Mouse (Mus musculus): ENCODE results near the gene Rab37. TPM values are rescaled to one million over a fixed set of nuclear protein-coding genes. Genes with fewer than 3 reads are reported as not detected.
A peak's percentile ranks its signal among the peaks of the same experiment; 100 is the strongest.

The Rab37 gene
- polyA plus RNA-seq, 1 experiment from 2014 or later: 0.99 TPM

DNA sequence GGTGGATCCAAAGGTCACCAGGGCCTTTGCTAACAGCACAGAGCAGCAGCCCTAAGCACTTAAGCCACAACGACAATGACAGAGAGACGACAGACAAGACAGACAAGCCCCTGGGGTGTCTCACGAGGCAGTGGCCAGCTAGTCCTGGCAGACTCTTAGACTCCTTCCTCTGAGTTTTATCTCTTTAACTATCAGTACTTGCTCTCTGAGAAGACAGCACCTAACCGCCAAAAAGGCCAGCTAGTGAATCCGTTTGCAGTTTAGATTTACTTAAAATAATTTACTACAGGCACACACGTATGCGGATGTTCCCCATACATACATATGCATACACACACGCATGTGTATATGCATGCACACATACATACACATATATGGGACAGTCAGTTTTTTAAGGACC is 106.3 kb downstream of the Rab37 start:
- H3K9ac ChIP-seq: no peak overlapping the region
- WGBS: 83% methylated on average over 8 of the region's 8 CpGs
- no peak for ATAC-seq (ENCODE audit: low FRiP score)
- H3K9me3 ChIP-seq: no peaks in the 10 kb centered on the region
- H3K27ac ChIP-seq: no peak overlapping the region
- peaks cover 24% of the 10 kb centered on the region; the same call in 1 of the 2 replicates for H3K27me3 ChIP-seq
- no peak overlapping the region for H3K4me2 ChIP-seq
- peaks cover 32% of the 10 kb centered on the region for H3K36me3 ChIP-seq
- H3K4me1 ChIP-seq (replicated peaks): peaks cover 17% of the 10 kb centered on the region
- no peak overlapping the region for H3K4me3 ChIP-seq

DNA sequence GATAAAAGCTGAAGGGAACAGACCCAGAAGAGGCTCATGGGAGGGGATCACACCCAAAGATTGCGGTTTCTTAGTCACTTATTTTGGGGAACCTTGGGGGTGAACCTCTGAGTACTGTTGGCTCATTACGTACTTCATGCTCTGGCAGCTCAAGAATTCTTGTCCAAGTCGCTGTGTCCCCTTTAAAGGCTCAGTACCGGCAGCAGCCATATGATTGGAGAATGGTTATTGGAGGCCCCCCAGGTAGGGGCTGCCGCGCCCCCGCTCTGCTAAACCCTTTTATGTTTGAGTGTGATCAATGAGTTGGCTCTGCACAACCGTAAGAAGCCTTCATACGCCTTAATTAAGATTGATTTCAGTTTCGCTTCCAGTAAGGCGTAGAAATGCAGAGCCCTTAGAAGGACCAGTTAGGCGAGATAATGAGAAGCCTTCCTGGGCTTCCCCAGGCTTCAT is 107.7 kb downstream of the Rab37 start:
- H3K4me1 ChIP-seq (replicated peaks): peaks cover 24% of the 10 kb centered on the region
- H3K9me3 ChIP-seq: no peaks in the 10 kb centered on the region
- no peak overlapping the region for H3K9ac ChIP-seq
- WGBS: 45% methylated on average over 12 of the region's 12 CpGs
- H3K4me2 ChIP-seq: no peak overlapping the region
- H3K4me3 ChIP-seq: no peak overlapping the region
- H3K27ac ChIP-seq: peak overlapping the region; percentile 18
- peaks cover 43% of the 10 kb centered on the region for H3K36me3 ChIP-seq
- H3K27me3 ChIP-seq: peaks cover 24% of the 10 kb centered on the region; the same call in 1 of the 2 replicates
- 0 out of 2 replicates have a peak, but pooled peaks have one; percentile 16 for ATAC-seq (ENCODE audit: low FRiP score)

DNA sequence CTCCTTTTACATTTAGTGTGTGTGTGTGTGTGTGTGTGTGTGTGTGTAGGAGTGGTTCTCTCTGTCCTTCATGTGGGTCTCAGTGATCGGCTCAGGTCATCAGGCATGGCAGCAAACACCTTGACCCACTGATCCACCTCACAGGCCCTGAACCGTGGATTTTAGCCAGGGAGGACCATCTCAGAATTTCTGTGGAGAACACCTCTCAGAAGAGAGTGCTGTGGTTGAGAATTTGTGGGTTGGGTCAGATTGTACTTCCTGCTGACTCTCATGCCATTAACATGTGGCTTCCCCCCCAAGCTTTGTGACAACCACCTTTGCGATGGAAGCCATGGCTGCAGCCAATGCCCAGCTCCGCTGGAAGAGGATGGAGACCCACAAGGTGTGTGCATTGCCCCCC is 109.3 kb downstream of the Rab37 start:
- Histone ChIP-seq H3K4me2 (no peak overlapping the region), H3K4me1 (replicated peaks) (peaks cover 31% of the 10 kb centered on the region), H3K9ac (no peak overlapping the region), H3K36me3 (peaks cover 53% of the 10 kb centered on the region), H3K9me3 (no peaks in the 10 kb centered on the region), H3K27me3 (peaks cover 26% of the 10 kb centered on the region; the same call in 1 of the 2 replicates), H3K4me3 (no peak overlapping the region), H3K27ac (no peak overlapping the region)
- no peak for ATAC-seq (ENCODE audit: low FRiP score)
- 97% methylated on average over 4 of the region's 4 CpGs for WGBS

DNA sequence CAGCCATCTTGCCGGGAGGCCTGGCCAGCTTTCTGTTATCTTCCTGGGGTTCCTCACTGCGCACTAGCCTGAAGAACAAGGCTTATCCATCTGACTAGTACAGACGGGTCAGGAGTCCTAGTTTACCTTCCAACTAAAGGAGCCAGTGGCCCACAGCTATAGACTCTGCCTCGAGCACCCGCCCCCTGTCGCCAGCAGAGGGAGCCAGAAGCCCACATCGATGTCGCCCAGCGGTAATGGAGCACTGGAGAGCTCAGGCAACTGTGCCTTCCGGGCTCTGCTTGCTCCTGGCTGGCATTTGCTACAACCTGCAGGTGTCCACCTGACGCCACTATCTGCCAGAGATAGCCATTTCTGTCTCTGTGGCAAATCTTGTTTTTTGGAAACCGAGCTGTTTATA is 111.1 kb downstream of the Rab37 start:
- H3K9me3 ChIP-seq: no peaks in the 10 kb centered on the region
- peaks cover 67% of the 10 kb centered on the region for H3K36me3 ChIP-seq
- ATAC-seq (ENCODE audit: low FRiP score): peak; percentile 71
- H3K27ac ChIP-seq: no peak overlapping the region
- H3K4me3 ChIP-seq: no peak overlapping the region
- no peak overlapping the region for H3K9ac ChIP-seq
- peaks cover 48% of the 10 kb centered on the region for H3K4me1 ChIP-seq (replicated peaks)
- WGBS: 15% methylated on average over 12 of the region's 12 CpGs
- H3K4me2 ChIP-seq: no peak overlapping the region
- H3K27me3 ChIP-seq: peaks cover 22% of the 10 kb centered on the region

DNA sequence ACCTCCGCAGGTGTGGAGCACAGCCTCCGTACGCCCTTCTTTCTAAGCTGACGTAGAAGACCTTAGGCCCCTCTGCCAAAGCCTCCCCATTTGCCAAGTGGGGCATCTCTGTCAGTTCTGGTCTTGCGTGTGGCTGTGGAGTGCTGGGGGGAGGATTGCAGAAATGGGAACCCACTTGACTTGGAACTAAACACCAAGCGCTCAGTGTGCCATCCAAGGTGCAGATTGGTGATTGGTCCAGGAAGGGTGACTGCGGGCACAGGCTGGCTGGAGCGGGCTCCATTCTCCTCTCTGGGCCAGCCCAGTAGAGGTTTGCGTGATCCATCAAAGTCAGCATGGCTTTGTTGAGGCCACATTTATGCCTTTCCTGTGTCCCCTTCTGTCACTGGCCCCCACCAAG is 111.5 kb downstream of the Rab37 start:
- Histone ChIP-seq H3K4me2 (no peak overlapping the region), H3K4me3 (no peak overlapping the region), H3K9me3 (no peaks in the 10 kb centered on the region), H3K27me3 (peaks cover 22% of the 10 kb centered on the region), H3K9ac (no peak overlapping the region), H3K36me3 (peaks cover 64% of the 10 kb centered on the region), H3K27ac (no peak overlapping the region), H3K4me1 (replicated peaks) (peaks cover 53% of the 10 kb centered on the region)
- no peak for ATAC-seq (ENCODE audit: low FRiP score)
- WGBS: 89% methylated on average over 9 of the region's 9 CpGs

DNA sequence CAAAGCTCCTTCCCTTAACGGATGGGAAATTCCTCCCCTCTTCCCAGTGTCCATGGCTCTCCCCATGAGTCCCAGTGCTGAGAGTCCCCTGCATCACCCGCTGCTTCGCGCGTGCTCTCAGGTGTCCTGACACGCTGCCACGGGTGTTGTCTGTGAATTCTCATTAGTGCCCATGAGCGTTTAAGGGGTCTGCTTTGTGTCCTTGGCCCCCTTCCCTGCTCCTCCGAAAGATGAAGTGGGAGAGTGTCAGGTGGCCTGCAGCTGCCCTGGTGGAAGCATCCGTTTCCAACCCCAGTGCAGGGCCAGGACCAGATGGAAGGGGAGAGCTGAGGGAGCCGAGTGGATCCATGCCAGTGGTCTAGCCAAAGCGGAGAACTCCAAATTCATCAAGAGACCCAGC is 116.9 kb downstream of the Rab37 start:
- WGBS: 61% methylated on average over 12 of the region's 12 CpGs
- Histone ChIP-seq H3K27me3 (peaks cover 14% of the 10 kb centered on the region), H3K27ac (no peak overlapping the region), H3K4me2 (no peak overlapping the region), H3K4me3 (no peak overlapping the region), H3K36me3 (peaks cover 48% of the 10 kb centered on the region), H3K9me3 (no peaks in the 10 kb centered on the region), H3K9ac (no peak overlapping the region; the same call in 1 of the 2 replicates), H3K4me1 (replicated peaks) (peaks cover 75% of the 10 kb centered on the region)
- no peak for ATAC-seq (ENCODE audit: low FRiP score)

DNA sequence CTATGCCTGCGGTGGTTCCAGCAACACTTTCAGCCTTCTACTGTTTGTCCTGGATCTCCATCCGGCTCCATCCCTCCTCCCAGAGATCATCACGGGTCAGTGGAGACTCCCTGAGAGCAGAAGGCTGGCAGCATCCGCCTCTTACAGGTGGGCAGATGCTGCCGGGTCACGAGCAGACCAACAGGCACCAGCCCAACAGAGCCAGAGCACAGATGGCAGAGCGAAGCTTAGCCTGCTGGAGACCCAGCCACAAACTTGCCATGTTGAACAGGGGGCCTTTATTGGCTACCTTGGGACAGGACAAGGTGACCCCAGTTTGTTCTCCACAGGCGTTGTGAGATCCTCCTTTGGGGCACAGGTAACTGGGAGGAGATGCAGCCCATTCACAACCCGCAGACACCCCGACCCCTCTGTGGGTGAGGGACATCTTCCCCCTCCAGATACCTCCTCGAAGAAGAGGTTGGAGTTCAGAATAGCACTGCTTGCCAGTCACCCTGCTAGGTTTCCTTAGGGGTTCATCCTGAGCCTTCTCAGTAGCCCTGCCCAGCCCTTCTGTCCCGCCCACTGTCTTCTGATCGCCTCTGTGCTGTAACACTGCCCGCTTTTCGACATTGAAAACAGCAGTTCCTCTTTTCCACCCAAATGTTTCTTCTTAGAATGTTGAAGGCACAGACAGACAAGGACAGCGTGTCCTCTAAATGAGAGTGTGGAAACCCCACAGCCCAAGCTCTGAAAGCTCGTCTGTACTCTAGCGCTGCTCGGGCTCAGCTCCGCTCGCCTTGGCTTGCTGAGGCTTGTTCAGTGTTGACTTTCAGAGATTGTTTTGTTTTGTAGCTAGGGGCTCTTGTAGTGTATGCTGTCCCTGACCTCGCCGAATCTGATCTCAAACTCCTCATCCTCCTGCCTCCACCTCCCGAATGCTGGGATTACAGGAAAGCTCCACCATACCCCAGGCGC is 117.8 kb downstream of the Rab37 start:
- H3K9me3 ChIP-seq: no peaks in the 10 kb centered on the region
- 76% methylated on average over 25 of the region's 25 CpGs for WGBS
- peaks cover 19% of the 10 kb centered on the region for H3K27me3 ChIP-seq
- no peak overlapping the region for H3K4me3 ChIP-seq
- H3K27ac ChIP-seq: no peak overlapping the region
- H3K36me3 ChIP-seq: peaks cover 40% of the 10 kb centered on the region
- no peak for ATAC-seq (ENCODE audit: low FRiP score)
- no peak overlapping the region for H3K9ac ChIP-seq
- peaks cover 76% of the 10 kb centered on the region for H3K4me1 ChIP-seq (replicated peaks)
- H3K4me2 ChIP-seq: no peak overlapping the region

DNA sequence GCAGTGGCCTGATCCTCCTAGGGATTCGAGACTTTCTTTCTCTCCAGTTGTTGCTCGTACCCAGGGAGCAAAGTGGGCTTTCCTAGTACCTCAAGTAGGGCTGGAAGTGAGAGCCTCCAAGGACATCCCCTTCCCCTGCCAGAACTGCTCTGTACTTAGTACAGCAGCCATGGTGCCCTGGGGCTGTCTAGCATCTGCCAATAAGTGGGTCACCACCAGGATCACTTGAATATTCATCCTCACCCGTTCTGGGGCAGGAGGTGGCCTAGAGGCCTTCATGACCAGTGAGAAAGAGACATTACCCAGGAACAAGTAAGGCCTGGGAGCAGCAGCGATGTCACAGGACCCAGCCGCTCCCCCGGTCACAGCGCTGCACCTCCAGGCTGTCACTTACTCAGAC is 118.7 kb downstream of the Rab37 start:
- Histone ChIP-seq H3K27ac (no peak overlapping the region), H3K4me2 (no peak overlapping the region), H3K36me3 (peaks cover 39% of the 10 kb centered on the region), H3K9ac (0 out of 2 replicates have a peak overlapping the region, but pooled peaks have one; percentile 6), H3K4me1 (replicated peaks) (peaks cover 75% of the 10 kb centered on the region), H3K9me3 (no peaks in the 10 kb centered on the region), H3K27me3 (peaks cover 18% of the 10 kb centered on the region), H3K4me3 (no peak overlapping the region)
- ATAC-seq (ENCODE audit: low FRiP score): no peak
- 76% methylated on average over 7 of the region's 7 CpGs for WGBS

Other genes with a start within 250 kb of the Rab37 start
- gene Gprc5c, start 240.3 kb upstream of the Rab37 start, polyA plus RNA-seq (2015; fragmentation: Nextera tagmentation; extraction: Ambion mirVana): 9.9 and 11.9 TPM in 2 replicates
- 0.69 and 1.2 TPM in 2 replicates for gene Cd300a, start 201.4 kb upstream of the Rab37 start, polyA plus RNA-seq (2015; fragmentation: Nextera tagmentation; extraction: Ambion mirVana)
- gene Cd300lb, start 157.0 kb upstream of the Rab37 start, polyA plus RNA-seq (2015; fragmentation: Nextera tagmentation; extraction: Ambion mirVana): not detected in 2 replicates
- gene Cd300c, start 122.3 kb upstream of the Rab37 start, polyA plus RNA-seq (2015; fragmentation: Nextera tagmentation; extraction: Ambion mirVana): not detected in 2 replicates
- 0.06 TPM in 1 of 2 replicates, not detected in the other for gene Cd300ld, start 101.5 kb upstream of the Rab37 start, polyA plus RNA-seq (2015; fragmentation: Nextera tagmentation; extraction: Ambion mirVana)
- gene Cd300c2, start 89.6 kb upstream of the Rab37 start, polyA plus RNA-seq (2015; fragmentation: Nextera tagmentation; extraction: Ambion mirVana): 0.96 and 2.0 TPM in 2 replicates
- gene Cd300ld2, start 75.2 kb upstream of the Rab37 start, polyA plus RNA-seq (2015; fragmentation: Nextera tagmentation; extraction: Ambion mirVana): not detected in 2 replicates
- not detected in 2 replicates for gene Cd300ld4, start 64.4 kb upstream of the Rab37 start, polyA plus RNA-seq (2015; fragmentation: Nextera tagmentation; extraction: Ambion mirVana)
- gene Cd300ld5, start 53.7 kb upstream of the Rab37 start, polyA plus RNA-seq (2015; fragmentation: Nextera tagmentation; extraction: Ambion mirVana): not detected in 2 replicates
- gene Cd300ld3, start 43.0 kb upstream of the Rab37 start, polyA plus RNA-seq (2015; fragmentation: Nextera tagmentation; extraction: Ambion mirVana): not detected in 2 replicates
- gene Cd300e, start 29.3 kb upstream of the Rab37 start, polyA plus RNA-seq (2015; fragmentation: Nextera tagmentation; extraction: Ambion mirVana): not detected in 2 replicates
- 0.12 and 0.27 TPM in 2 replicates for gene Cd300lf, start 42.6 kb downstream of the Rab37 start, polyA plus RNA-seq (2015; fragmentation: Nextera tagmentation; extraction: Ambion mirVana)
- 42.2 and 55.2 TPM in 2 replicates for gene Slc9a3r1, start 71.9 kb downstream of the Rab37 start, polyA plus RNA-seq (2015; fragmentation: Nextera tagmentation; extraction: Ambion mirVana)
- gene Tmem104, start 96.1 kb downstream of the Rab37 start, polyA plus RNA-seq (2015; fragmentation: Nextera tagmentation; extraction: Ambion mirVana): 11.2 and 12.1 TPM in 2 replicates
- 21.5 and 22.0 TPM in 2 replicates for gene Nat9, start 96.4 kb downstream of the Rab37 start, polyA plus RNA-seq (2015; fragmentation: Nextera tagmentation; extraction: Ambion mirVana)
- gene Grin2c, start 175.8 kb downstream of the Rab37 start, polyA plus RNA-seq (2015; fragmentation: Nextera tagmentation; extraction: Ambion mirVana): 0.22 TPM in 2 replicates
- gene Fdxr, start 185.6 kb downstream of the Rab37 start, polyA plus RNA-seq (2015; fragmentation: Nextera tagmentation; extraction: Ambion mirVana): 18.1 and 20.8 TPM in 2 replicates
- 0.73 and 0.79 TPM in 2 replicates for gene Fads6, start 206.2 kb downstream of the Rab37 start, polyA plus RNA-seq (2015; fragmentation: Nextera tagmentation; extraction: Ambion mirVana)
- gene Otop2, start 215.7 kb downstream of the Rab37 start, polyA plus RNA-seq (2015; fragmentation: Nextera tagmentation; extraction: Ambion mirVana): not detected in 2 replicates
- gene Ush1g, start 230.6 kb downstream of the Rab37 start, polyA plus RNA-seq (2015; fragmentation: Nextera tagmentation; extraction: Ambion mirVana): 0.06 and 0.14 TPM in 2 replicates
- gene Otop3, start 243.3 kb downstream of the Rab37 start, polyA plus RNA-seq (2015; fragmentation: Nextera tagmentation; extraction: Ambion mirVana): 1.00 and 1.1 TPM in 2 replicates